Mouse (Mus musculus) bone marrow macrophage, adult 2 months (primary cell): ENCODE data around the gene Ddx23.

ENCODE experiments used
- CTCF ChIP-seq: IDR thresholded peaks from 2 replicates; pipeline ENCODE4 v1.5.1; 2012; ENCODE audit warnings: low read depth, mild to moderate bottlenecking, low read length, moderate library complexity
- POLR2A ChIP-seq: IDR thresholded peaks from 2 replicates; pipeline ENCODE4 v1.6.1; 2012; ENCODE audit warnings: mild to moderate bottlenecking, low read depth, low read length, borderline replicate concordance

DNA sequence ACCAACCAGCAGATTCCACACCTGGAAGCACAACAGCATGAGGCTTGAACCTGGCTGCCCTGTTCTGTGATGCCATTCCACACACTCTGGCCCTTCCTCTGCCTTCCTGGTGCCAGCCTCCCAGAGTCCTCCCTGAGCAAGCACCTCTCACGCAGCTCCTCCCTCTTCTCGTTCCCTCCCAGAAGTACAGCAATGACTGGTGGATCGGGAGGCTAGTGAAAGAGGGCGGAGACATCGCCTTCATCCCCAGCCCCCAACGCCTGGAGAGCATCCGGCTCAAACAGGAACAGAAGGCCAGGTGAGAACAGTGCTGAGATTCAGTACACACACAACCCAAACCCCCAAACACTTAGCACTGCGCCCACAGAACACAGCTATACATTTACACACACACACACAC, 22.5 kb downstream of the Ddx23 start:
- TF ChIP-seq POLR2A (no peak), CTCF (no peak)
